Mouse (Mus musculus) ES-E14 (cell line): ENCODE results near the gene Faim. TPM values are rescaled to one million over a fixed set of nuclear protein-coding genes. Genes with fewer than 3 reads are reported as not detected.

Experiments
- DNase-seq: peaks from one replicate; pipeline ENCODE4 v3.0.0-alpha.2; 2013; ENCODE audit warnings: low read depth, low spot score
- H3K27ac ChIP-seq: 2 replicates; pipeline ENCODE4 v1.5.1; 2012; ENCODE audit warnings: low read depth, mild to moderate bottlenecking, low read length, moderate library complexity, mixed read lengths; ENCODE audit not compliant: poor library complexity, insufficient read depth, severe bottlenecking
- H3K36me3 ChIP-seq: 2 replicates; pipeline ENCODE4 v1.6.1; 2012; ENCODE audit warnings: mild to moderate bottlenecking, low read length, moderate library complexity, mixed read lengths; ENCODE audit not compliant: control insufficient read depth, poor library complexity, insufficient read depth, severe bottlenecking
- H3K4me1 ChIP-seq, 2 experiments: fragments of 150-350 bp in 1 of 2; sonication (generic) in 1 of 2; 2 replicates each; pipeline ENCODE4 v1.6.1; 2012; ENCODE audit warnings: low read length in 2 of 2, mild to moderate bottlenecking in 1 of 2, mixed read lengths in 1 of 2; ENCODE audit not compliant: control insufficient read depth in 2 of 2, insufficient read depth in 2 of 2, poor library complexity in 1 of 2
- H3K4me3 ChIP-seq, 2 experiments: fragments of 150-350 bp in 1 of 2; sonication (generic) in 1 of 2; 2 replicates each; pipeline ENCODE4 v1.5.1; 2012; ENCODE audit warnings: low read length in 2 of 2, low read depth in 1 of 2, mild to moderate bottlenecking in 1 of 2, mixed read lengths in 1 of 2; ENCODE audit not compliant: insufficient read depth in 1 of 2, poor library complexity in 1 of 2, severe bottlenecking in 1 of 2
- H3K9ac ChIP-seq: 2 replicates; pipeline ENCODE4 v1.6.1; 2012; ENCODE audit warnings: low read depth, mild to moderate bottlenecking, low read length, mixed read lengths; ENCODE audit not compliant: poor library complexity, insufficient read depth, severe bottlenecking
- H3K9me3 ChIP-seq: fragments of 150-350 bp; sonication (generic); 2 replicates; pipeline ENCODE4 v1.6.1; 2012; ENCODE audit warnings: low read depth, mild to moderate bottlenecking, low read length; ENCODE audit not compliant: control insufficient read depth, insufficient read depth
- CHD2 ChIP-seq: IDR thresholded peaks from 2 replicates; pipeline ENCODE4 v1.6.1; 2014; ENCODE audit warnings: mild to moderate bottlenecking, low read depth, low read length, inconsistent platforms
- HCFC1 ChIP-seq: IDR thresholded peaks from 2 replicates; pipeline ENCODE4 v1.6.1; 2012; ENCODE audit warnings: low read length, inconsistent platforms, borderline replicate concordance; ENCODE audit not compliant: insufficient read depth
- MAFK ChIP-seq: IDR thresholded peaks from 2 replicates; pipeline ENCODE4 v1.6.1; 2014; ENCODE audit warnings: mild to moderate bottlenecking, low read depth, low read length, inconsistent platforms; ENCODE audit not compliant: insufficient read depth
- ZC3H11A ChIP-seq: IDR thresholded peaks from 2 replicates; pipeline ENCODE4 v1.6.1; 2012; ENCODE audit warnings: low read depth, mild to moderate bottlenecking, inconsistent platforms, low read length, borderline replicate concordance
- ZNF384 ChIP-seq: IDR thresholded peaks from 2 replicates; pipeline ENCODE4 v1.6.1; 2012; ENCODE audit warnings: low read depth, low read length, inconsistent platforms
- in situ Hi-C, 2 experiments: fragments of 600-800 bp; cut with MboI; formaldehyde crosslinking; loops; one replicate each; pipeline ENCODE4 v1.15.1; 2025; ENCODE audit warnings: low sequenced_read_pairs in 2 of 2, inconsistent platforms in 1 of 2; ENCODE audit not compliant: unreplicated experiment in 2 of 2
- total RNA-seq: library from RNA; depleted of rRNA; stranded (reverse); fragments of 300-350 nt; gene quantifications from 2 replicates; pipeline ENCODE4 v1.2.3, GENCODE M21; 2012

Gene Faim
- total RNA-seq, 1 experiment, result 30.9 TPM

DNA sequence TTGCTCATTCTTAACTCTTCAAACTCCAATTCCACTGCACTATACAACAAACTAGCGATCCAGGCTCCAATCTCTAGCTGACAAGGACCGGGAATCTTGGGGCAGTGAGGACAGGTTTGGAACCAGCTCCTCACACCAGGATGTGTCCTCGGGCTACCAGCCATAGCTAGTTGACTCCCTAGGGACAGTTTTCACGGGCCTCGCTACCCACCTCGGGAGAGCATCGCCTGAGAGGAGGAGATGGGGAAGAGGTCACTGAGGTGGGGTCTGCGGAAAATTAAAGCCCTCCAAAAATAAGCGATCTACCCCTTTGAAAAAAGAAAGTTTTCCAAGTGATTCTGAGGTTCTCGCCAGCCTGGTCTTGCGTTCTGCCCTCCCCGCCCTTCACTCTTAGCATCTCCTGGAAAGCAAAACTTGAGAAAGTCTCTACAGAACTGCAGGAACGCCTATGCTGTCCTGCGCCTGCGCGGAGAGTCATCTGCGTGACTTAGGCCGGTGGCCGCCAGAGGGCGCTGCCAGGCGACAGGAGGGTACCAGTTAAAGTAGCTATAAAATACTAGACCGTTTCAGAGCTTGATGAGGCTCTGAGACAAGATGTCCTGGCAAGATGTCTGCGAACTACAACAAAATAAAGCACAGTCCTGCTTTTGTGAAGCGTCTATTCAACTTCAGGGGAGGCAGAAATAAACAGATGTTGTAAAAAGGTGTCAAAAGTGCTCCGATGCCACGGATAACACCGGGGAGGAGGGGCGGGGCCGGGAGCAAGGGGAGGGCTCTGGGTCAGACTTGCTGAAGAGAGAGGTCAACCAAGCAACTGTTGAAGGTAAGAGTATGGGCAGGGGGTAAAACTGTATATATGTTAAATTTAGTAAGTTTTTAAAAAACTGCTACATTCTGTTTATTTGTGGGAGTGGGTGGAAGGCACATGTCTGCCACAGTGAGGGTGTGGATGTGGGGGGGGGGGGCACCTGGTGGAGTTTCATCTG is 6.4 kb upstream of the Faim start:
- Histone ChIP-seq H3K9me3 (no peaks in the 10 kb centered on the region), H3K36me3 (no peaks in the 10 kb centered on the region), H3K9ac (no peak overlapping the region), H3K4me3 (peak overlapping the region; percentile 44 to 52), H3K4me1 (peaks cover 0 to 7% of the 10 kb centered on the region in 2 experiments; a peak in 1 of 4 replicates), H3K27ac (no peak overlapping the region)
- 0 out of 2 replicates have a peak, but pooled peaks have one; percentile 37 for TF ChIP-seq ZC3H11A
- TF ChIP-seq ZNF384, result no peak
- DNase-seq, result peak; percentile 85
- in situ Hi-C loops, result no loop called here

GRCm38 (mm10) chr9:98986476-98987096 is 413 bp downstream of the Faim start:
- TF ChIP-seq HCFC1, result peak; percentile 55; the same call in 1 of the 2 replicates
- TF ChIP-seq ZNF384, result no peak
- TF ChIP-seq MAFK, result no peak
- TF ChIP-seq ZC3H11A, result no peak
- no peak for TF ChIP-seq CHD2
- DNase-seq, result no peak
- Histone ChIP-seq H3K4me3 (peak overlapping the region; percentile 71 to 84), H3K27ac (no peak overlapping the region), H3K4me1 (peaks cover 0 to 8% of the 10 kb centered on the region in 2 experiments; a peak in 1 of 4 replicates), H3K36me3 (no peaks in the 10 kb centered on the region), H3K9ac (peak overlapping the region; percentile 89), H3K9me3 (no peaks in the 10 kb centered on the region)
- in situ Hi-C loops, result no loop called here

GRCm38 (mm10) chr9:98987131-98987530 is 958 bp downstream of the Faim start:
- no peak overlapping the region for H3K27ac ChIP-seq
- H3K9ac ChIP-seq, result no peak overlapping the region
- peaks cover 0 to 8% of the 10 kb centered on the region in 2 experiments; a peak in 1 of 4 replicates for H3K4me1 ChIP-seq
- no peaks in the 10 kb centered on the region for H3K9me3 ChIP-seq
- no peak for DNase-seq
- H3K4me3 ChIP-seq, result peak overlapping the region; percentile 71 to 84; a peak in 3 of 4 replicates
- in situ Hi-C loops, result no loop called here
- H3K36me3 ChIP-seq, result no peaks in the 10 kb centered on the region
- TF ChIP-seq MAFK (no peak), ZNF384 (no peak), CHD2 (no peak), ZC3H11A (no peak), HCFC1 (no peak)

DNA sequence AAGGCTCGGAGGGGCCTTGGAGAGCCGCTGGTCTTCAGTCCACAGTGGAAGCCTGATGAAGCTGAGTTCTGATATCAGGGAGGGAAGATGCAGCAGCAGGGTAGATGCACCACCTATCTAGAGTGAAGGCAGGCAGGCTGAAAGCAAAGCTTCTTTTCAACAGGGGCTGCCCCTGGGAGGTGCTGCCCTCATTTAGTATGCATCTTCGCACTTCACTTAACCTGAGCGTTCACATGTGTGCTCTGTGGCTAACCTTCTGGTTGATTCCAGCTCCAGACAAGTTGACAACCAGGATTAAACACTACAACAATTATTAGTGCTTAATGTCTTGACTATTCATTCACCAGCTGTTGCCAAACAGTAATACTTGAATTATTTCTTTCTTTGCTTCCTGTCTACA is 7.9 kb downstream of the Faim start:
- H3K9me3 ChIP-seq, result no peaks in the 10 kb centered on the region
- H3K36me3 ChIP-seq, result peaks cover 5% of the 10 kb centered on the region
- H3K4me1 ChIP-seq, result no peaks in the 10 kb centered on the region
- H3K27ac ChIP-seq, result no peak overlapping the region
- no peak for DNase-seq
- in situ Hi-C loops, result no loop called here
- TF ChIP-seq CHD2 (no peak), ZNF384 (no peak), ZC3H11A (no peak), HCFC1 (no peak), MAFK (no peak)
- no peak overlapping the region for H3K9ac ChIP-seq
- H3K4me3 ChIP-seq, result no peak overlapping the region
